Mouse (Mus musculus) lung, embryonic 14.5 days (tissue): Measurements from ENCODE around the gene Man2a1. TPM values are rescaled to one million over a fixed set of nuclear protein-coding genes. Genes with fewer than 3 reads are reported as not detected.
A peak's percentile ranks its signal among the peaks of the same experiment; 100 is the strongest.
"Not testable (repeated sequence)": the region's sequence is repeated elsewhere in the genome, so short reads cannot be mapped to it uniquely, and the experiment has no call there.

ENCODE experiments used
- ATAC-seq: fragments of 200-750 bp; cut with Nextera tagmentation; 2 replicates; pipeline ENCODE4 v1.8.0; 2017; ENCODE audit warnings: mild to moderate bottlenecking, moderate TSS enrichment, moderate library complexity; ENCODE audit not compliant: insufficient read depth
- DNase-seq: peaks from one replicate; pipeline ENCODE4 v3.0.0-alpha.2; 2015
- H3K27ac ChIP-seq: fragments of 300-500 bp; sonication (generic); 2 replicates; pipeline ENCODE4 v1.5.1; 2014; ENCODE audit warnings: low read depth, mild to moderate bottlenecking, moderate library complexity
- H3K27me3 ChIP-seq: fragments of 300-500 bp; sonication (generic); 2 replicates; pipeline ENCODE4 v1.6.1; 2014; ENCODE audit warnings: low read length, control low read depth; ENCODE audit not compliant: insufficient read depth
- H3K36me3 ChIP-seq: fragments of 300-500 bp; sonication (generic); 2 replicates; pipeline ENCODE4 v1.6.1; 2014; ENCODE audit warnings: control low read depth; ENCODE audit not compliant: insufficient read depth
- H3K4me1 ChIP-seq: fragments of 300-500 bp; sonication (generic); 2 replicates; pipeline ENCODE4 v1.6.1; 2014; ENCODE audit warnings: antibody characterized with exemption, control low read depth; ENCODE audit not compliant: insufficient read depth
- H3K4me2 ChIP-seq: fragments of 300-500 bp; sonication (generic); 2 replicates; pipeline ENCODE4 v1.6.1; 2014; ENCODE audit warnings: mild to moderate bottlenecking
- H3K4me3 ChIP-seq: fragments of 300-500 bp; sonication (generic); 2 replicates; pipeline ENCODE4 v1.5.1; 2014; ENCODE audit warnings: low read depth, low read length
- H3K9ac ChIP-seq: fragments of 300-500 bp; sonication (generic); 2 replicates; pipeline ENCODE4 v1.6.1; 2014
- H3K9me3 ChIP-seq: fragments of 300-500 bp; sonication (generic); 2 replicates; pipeline ENCODE4 v1.6.1; 2016; ENCODE audit warnings: low read depth, low read length, control low read depth
- CTCF ChIP-seq: IDR thresholded peaks from 2 replicates; pipeline ENCODE4 v1.5.1; 2016; ENCODE audit warnings: antibody characterized with exemption, low read depth
- WGBS: fragments of 180-500 bp; shearing (Covaris S2); extraction: QIAGEN DNeasy Blood & Tissue Kit; methylation state at CpG from one replicate; pipeline ENCODE4 v1.1.7; 2014; 5-methylcytosine and 5-hydroxymethylcytosine counted together
- polyA plus RNA-seq: library from polyadenylated mRNA; unstranded; fragments of >200 nt; fragmentation: Nextera tagmentation; extraction: Ambion mirVana; gene quantifications from 2 replicates; pipeline ENCODE4 v1.2.1, GENCODE M21; 2014

Man2a1 gene
- polyA plus RNA-seq, 1 experiment from 2014 or later = 9.0 TPM

GRCm38 (mm10) chr17:64753507-64753906, 153.0 kb downstream of the Man2a1 start:
- 79% methylated on average over 6 of the region's 6 CpGs for WGBS
- no peaks in the 10 kb centered on the region for H3K27me3 ChIP-seq
- ATAC-seq (no peak), DNase-seq (no peak)
- H3K9me3 ChIP-seq = no peaks in the 10 kb centered on the region
- H3K36me3 ChIP-seq = peaks cover 6% of the 10 kb centered on the region; the same call in 1 of the 2 replicates
- H3K4me2 ChIP-seq = no peak overlapping the region
- no peak overlapping the region for H3K27ac ChIP-seq
- no peak overlapping the region for H3K9ac ChIP-seq
- TF ChIP-seq CTCF = no peak
- H3K4me3 ChIP-seq = no peak overlapping the region
- no peaks in the 10 kb centered on the region for H3K4me1 ChIP-seq

- Histone ChIP-seq H3K9ac (no peak overlapping the region), H3K27me3 (no peaks in the 10 kb centered on the region), H3K4me1 (no peaks in the 10 kb centered on the region), H3K36me3 (peaks cover 6% of the 10 kb centered on the region; the same call in 1 of the 2 replicates), H3K4me3 (no peak overlapping the region), H3K27ac (no peak overlapping the region), H3K9me3 (no peaks in the 10 kb centered on the region), H3K4me2 (no peak overlapping the region)
- ATAC-seq (no peak), DNase-seq (no peak)
- no peak for TF ChIP-seq CTCF
- WGBS = 61% methylated on average over 9 of the region's 9 CpGs
Observed at GRCm38 (mm10) chr17:64754142-64754863, 153.8 kb downstream of the Man2a1 start.

GRCm38 (mm10) chr17:64755191-64755590, 154.7 kb downstream of the Man2a1 start:
- H3K9me3 ChIP-seq = no peaks in the 10 kb centered on the region
- no peak overlapping the region for H3K27ac ChIP-seq
- H3K4me3 ChIP-seq = no peak overlapping the region
- ATAC-seq (no peak), DNase-seq (no peak)
- H3K9ac ChIP-seq = no peak overlapping the region
- H3K4me1 ChIP-seq = no peaks in the 10 kb centered on the region
- 74% methylated on average over 5 of the region's 5 CpGs for WGBS
- H3K27me3 ChIP-seq = no peaks in the 10 kb centered on the region
- no peak for TF ChIP-seq CTCF
- H3K4me2 ChIP-seq = no peak overlapping the region
- H3K36me3 ChIP-seq = peaks cover 6% of the 10 kb centered on the region; the same call in 1 of the 2 replicates

GRCm38 (mm10) chr17:64762651-64763050, 162.1 kb downstream of the Man2a1 start:
- H3K9me3 ChIP-seq, DNase-seq, H3K27me3 ChIP-seq, H3K27ac ChIP-seq, H3K36me3 ChIP-seq, H3K4me3 ChIP-seq, H3K4me2 ChIP-seq, H3K4me1 ChIP-seq, H3K9ac ChIP-seq, ATAC-seq: not testable (repeated sequence)
- WGBS = 53% methylated on average over 4 of the region's 4 CpGs

- WGBS = 92% methylated on average over 4 of the region's 4 CpGs
- Histone ChIP-seq H3K9me3 (no peaks in the 10 kb centered on the region), H3K4me1 (no peaks in the 10 kb centered on the region), H3K27me3 (no peaks in the 10 kb centered on the region), H3K4me2 (no peak overlapping the region), H3K9ac (no peak overlapping the region), H3K27ac (no peak overlapping the region), H3K36me3 (no peaks in the 10 kb centered on the region), H3K4me3 (no peak overlapping the region)
- TF ChIP-seq CTCF = no peak
- ATAC-seq (no peak), DNase-seq (no peak)
Observed at GRCm38 (mm10) chr17:64763491-64763890, 163.0 kb downstream of the Man2a1 start.

- H3K4me1 ChIP-seq = no peaks in the 10 kb centered on the region
- no peaks in the 10 kb centered on the region for H3K27me3 ChIP-seq
- no peaks in the 10 kb centered on the region for H3K36me3 ChIP-seq
- no peak overlapping the region for H3K4me2 ChIP-seq
- DNase-seq (no peak), ATAC-seq (no peak)
- no peak overlapping the region for H3K4me3 ChIP-seq
- WGBS = 81% methylated on average over 11 of the region's 11 CpGs
- TF ChIP-seq CTCF = no peak
- H3K9me3 ChIP-seq = no peaks in the 10 kb centered on the region
- H3K9ac ChIP-seq = no peak overlapping the region
- H3K27ac ChIP-seq = no peak overlapping the region
Observed at GRCm38 (mm10) chr17:64764175-64765122, 163.9 kb downstream of the Man2a1 start.

GRCm38 (mm10) chr17:64765286-64765685, 164.8 kb downstream of the Man2a1 start:
- H3K27me3 ChIP-seq = no peaks in the 10 kb centered on the region
- no peaks in the 10 kb centered on the region for H3K9me3 ChIP-seq
- H3K27ac ChIP-seq = no peak overlapping the region
- no peaks in the 10 kb centered on the region for H3K4me1 ChIP-seq
- ATAC-seq (peak; percentile 35; the same call in 1 of the 2 replicates), DNase-seq (peak; percentile 45)
- TF ChIP-seq CTCF = no peak
- no peak overlapping the region for H3K4me2 ChIP-seq
- WGBS = 43% methylated on average over 9 of the region's 9 CpGs
- no peak overlapping the region for H3K4me3 ChIP-seq
- no peaks in the 10 kb centered on the region for H3K36me3 ChIP-seq
- H3K9ac ChIP-seq = no peak overlapping the region
